Mouse (Mus musculus) testis, postnatal 14 days (tissue): ENCODE measurements around the gene Vps8.
"Not testable (repeated sequence)": the region's sequence is repeated elsewhere in the genome, so short reads cannot be mapped to it uniquely, and the experiment has no call there.

Experiments used
- DNase-seq: peaks from one replicate; pipeline ENCODE4 v3.0.0; 2021; ENCODE audit warnings: low spot score

Vps8 gene

GRCm38 (mm10) chr16:21665423-21665986, 242.6 kb downstream of the Vps8 start:
- no peak for DNase-seq

GRCm38 (mm10) chr16:21671878-21672277, 249.0 kb downstream of the Vps8 start:
- DNase-seq: no peak

- not testable (repeated sequence) for DNase-seq
These were observed 250.1 kb downstream of the Vps8 start for GRCm38 (mm10) chr16:21673046-21673445.

GRCm38 (mm10) chr16:21673651-21674050, 250.7 kb downstream of the Vps8 start:
- not testable (repeated sequence) for DNase-seq

GRCm38 (mm10) chr16:21676791-21677190, 253.9 kb downstream of the Vps8 start:
- no peak for DNase-seq

GRCm38 (mm10) chr16:21687406-21687805, 264.5 kb downstream of the Vps8 start:
- no peak for DNase-seq

GRCm38 (mm10) chr16:21689141-21689540, 266.2 kb downstream of the Vps8 start:
- no peak for DNase-seq

- no peak for DNase-seq
These were observed 267.4 kb downstream of the Vps8 start for GRCm38 (mm10) chr16:21690216-21690755.

- no peak for DNase-seq
These were observed 271.1 kb downstream of the Vps8 start for GRCm38 (mm10) chr16:21693981-21694462.
